Mouse (Mus musculus): ENCODE measurements around the gene Epsti1.

The Epsti1 gene

GRCm38 (mm10) chr14:78011808-78012207 lies 107.8 kb downstream of the Epsti1 start:
- no peaks in the 10 kb centered on the region for H3K27me3 ChIP-seq (ENCODE audit: control insufficient read depth, insufficient read depth, low read length, poor library complexity, severe bottlenecking)
- no peak for DNase-seq (ENCODE audit: low read depth, low spot score)
- H3K36me3 ChIP-seq (ENCODE audit: control insufficient read depth, insufficient read depth, low read length, poor library complexity, severe bottlenecking), result no peaks in the 10 kb centered on the region

GRCm38 (mm10) chr14:78015540-78016321 lies 111.7 kb downstream of the Epsti1 start:
- H3K27me3 ChIP-seq (ENCODE audit: control insufficient read depth, insufficient read depth, low read length, poor library complexity, severe bottlenecking), result no peaks in the 10 kb centered on the region
- no peaks in the 10 kb centered on the region for H3K36me3 ChIP-seq (ENCODE audit: control insufficient read depth, insufficient read depth, low read length, poor library complexity, severe bottlenecking)
- DNase-seq (ENCODE audit: low read depth, low spot score), result no peak

- H3K36me3 ChIP-seq (ENCODE audit: control insufficient read depth, insufficient read depth, low read length, poor library complexity, severe bottlenecking), result no peaks in the 10 kb centered on the region
- H3K27me3 ChIP-seq (ENCODE audit: control insufficient read depth, insufficient read depth, low read length, poor library complexity, severe bottlenecking), result no peaks in the 10 kb centered on the region
- no peak for DNase-seq (ENCODE audit: low read depth, low spot score)
These were observed 112.4 kb downstream of the Epsti1 start for GRCm38 (mm10) chr14:78016398-78016797.

GRCm38 (mm10) chr14:78019935-78020334 lies 115.9 kb downstream of the Epsti1 start:
- Histone ChIP-seq H3K36me3 (ENCODE audit: control insufficient read depth, insufficient read depth, low read length, poor library complexity, severe bottlenecking) (no peaks in the 10 kb centered on the region), H3K27me3 (ENCODE audit: control insufficient read depth, insufficient read depth, low read length, poor library complexity, severe bottlenecking) (no peaks in the 10 kb centered on the region)
- no peak for DNase-seq (ENCODE audit: low read depth, low spot score)

GRCm38 (mm10) chr14:78038876-78039275 lies 134.8 kb downstream of the Epsti1 start:
- no peak for DNase-seq (ENCODE audit: low read depth, low spot score)
- H3K36me3 ChIP-seq (ENCODE audit: control insufficient read depth, insufficient read depth, low read length, poor library complexity, severe bottlenecking), result no peaks in the 10 kb centered on the region
- peaks cover 3% of the 10 kb centered on the region; the same call in 1 of the 2 replicates for H3K27me3 ChIP-seq (ENCODE audit: control insufficient read depth, insufficient read depth, low read length, poor library complexity, severe bottlenecking)

GRCm38 (mm10) chr14:78040643-78041042 lies 136.6 kb downstream of the Epsti1 start:
- no peak for DNase-seq (ENCODE audit: low read depth, low spot score)
- no peaks in the 10 kb centered on the region for H3K36me3 ChIP-seq (ENCODE audit: control insufficient read depth, insufficient read depth, low read length, poor library complexity, severe bottlenecking)
- peaks cover 3% of the 10 kb centered on the region; the same call in 1 of the 2 replicates for H3K27me3 ChIP-seq (ENCODE audit: control insufficient read depth, insufficient read depth, low read length, poor library complexity, severe bottlenecking)

- DNase-seq (ENCODE audit: low read depth, low spot score), result no peak
- Histone ChIP-seq H3K27me3 (ENCODE audit: control insufficient read depth, insufficient read depth, low read length, poor library complexity, severe bottlenecking) (peaks cover 3% of the 10 kb centered on the region; the same call in 1 of the 2 replicates), H3K36me3 (ENCODE audit: control insufficient read depth, insufficient read depth, low read length, poor library complexity, severe bottlenecking) (no peaks in the 10 kb centered on the region)
These were observed 138.0 kb downstream of the Epsti1 start for GRCm38 (mm10) chr14:78041886-78042526.

GRCm38 (mm10) chr14:78043079-78043478 lies 139.0 kb downstream of the Epsti1 start:
- Histone ChIP-seq H3K36me3 (ENCODE audit: control insufficient read depth, insufficient read depth, low read length, poor library complexity, severe bottlenecking) (no peaks in the 10 kb centered on the region), H3K27me3 (ENCODE audit: control insufficient read depth, insufficient read depth, low read length, poor library complexity, severe bottlenecking) (peaks cover 3% of the 10 kb centered on the region; the same call in 1 of the 2 replicates)
- no peak for DNase-seq (ENCODE audit: low read depth, low spot score)

- H3K36me3 ChIP-seq (ENCODE audit: control insufficient read depth, insufficient read depth, low read length, poor library complexity, severe bottlenecking), result no peaks in the 10 kb centered on the region
- no peak for DNase-seq (ENCODE audit: low read depth, low spot score)
- no peaks in the 10 kb centered on the region for H3K27me3 ChIP-seq (ENCODE audit: control insufficient read depth, insufficient read depth, low read length, poor library complexity, severe bottlenecking)
These were observed 144.2 kb downstream of the Epsti1 start for GRCm38 (mm10) chr14:78048258-78048657.

GRCm38 (mm10) chr14:78048674-78049073 lies 144.6 kb downstream of the Epsti1 start:
- DNase-seq (ENCODE audit: low read depth, low spot score), result no peak
- Histone ChIP-seq H3K27me3 (ENCODE audit: control insufficient read depth, insufficient read depth, low read length, poor library complexity, severe bottlenecking) (no peaks in the 10 kb centered on the region), H3K36me3 (ENCODE audit: control insufficient read depth, insufficient read depth, low read length, poor library complexity, severe bottlenecking) (no peaks in the 10 kb centered on the region)
